Mouse (Mus musculus): ENCODE results near the gene Apoc1. TPM values are rescaled to one million over a fixed set of nuclear protein-coding genes. Genes with fewer than 3 reads are reported as not detected.

Gene Apoc1
- total and polyA plus RNA-seq, 3 experiments, result 4.8 to 15.3 (median 12.3) TPM

GRCm38 (mm10) chr7:19726541-19726940 lies 34.1 kb upstream of the Apoc1 start:
- Histone ChIP-seq H3K4me1 (ENCODE audit: insufficient read depth, low read depth, low read length) (peaks cover 12% of the 10 kb centered on the region), H3K9me3 (replicated peaks) (no peaks in the 10 kb centered on the region), H3K36me3 (replicated peaks) (peaks cover 93% of the 10 kb centered on the region), H3K27me3 (ENCODE audit: insufficient read depth, low read length) (no peaks in the 10 kb centered on the region), H3K4me3 (ENCODE audit: low read depth, low read length) (no peak overlapping the region)
- TF ChIP-seq TAL1 (conservative IDR thresholded peaks at IDR 0.05; ENCODE audit: low read depth, low read length) (no peak), GATA1 (IDR thresholded peaks at IDR 0.05; ENCODE audit: borderline replicate concordance, low read length) (no peak), POLR2AphosphoS5 (IDR thresholded peaks at IDR 0.05; ENCODE audit: insufficient replicate concordance, low read depth, low read length) (no peak), CTCF (IDR thresholded peaks at IDR 0.05; ENCODE audit: low read depth, low read length) (no peak), GATA2 (IDR thresholded peaks at IDR 0.05; ENCODE audit: borderline replicate concordance, low read depth, low read length) (no peak)
- ATAC-seq (ENCODE audit: extremely low read depth, insufficient number of reproducible peaks, low FRiP score, poor library complexity, severe bottlenecking), result no peak
- DNase-seq (ENCODE audit: low spot score), result no peak

- no peak for DNase-seq (ENCODE audit: low spot score)
- Histone ChIP-seq H3K36me3 (replicated peaks) (peaks cover 78% of the 10 kb centered on the region), H3K9me3 (replicated peaks) (no peaks in the 10 kb centered on the region), H3K27me3 (ENCODE audit: insufficient read depth, low read length) (no peaks in the 10 kb centered on the region), H3K4me3 (ENCODE audit: low read depth, low read length) (no peak overlapping the region), H3K4me1 (ENCODE audit: insufficient read depth, low read depth, low read length) (peaks cover 15% of the 10 kb centered on the region)
- no peak for ATAC-seq (ENCODE audit: extremely low read depth, insufficient number of reproducible peaks, low FRiP score, poor library complexity, severe bottlenecking)
- TF ChIP-seq GATA2 (IDR thresholded peaks at IDR 0.05; ENCODE audit: borderline replicate concordance, low read depth, low read length) (no peak), POLR2AphosphoS5 (IDR thresholded peaks at IDR 0.05; ENCODE audit: insufficient replicate concordance, low read depth, low read length) (no peak), CTCF (IDR thresholded peaks at IDR 0.05; ENCODE audit: low read depth, low read length) (no peak), TAL1 (conservative IDR thresholded peaks at IDR 0.05; ENCODE audit: low read depth, low read length) (no peak), GATA1 (IDR thresholded peaks at IDR 0.05; ENCODE audit: borderline replicate concordance, low read length) (no peak)
These were observed 31.7 kb upstream of the Apoc1 start for GRCm38 (mm10) chr7:19724167-19724566.

DNA sequence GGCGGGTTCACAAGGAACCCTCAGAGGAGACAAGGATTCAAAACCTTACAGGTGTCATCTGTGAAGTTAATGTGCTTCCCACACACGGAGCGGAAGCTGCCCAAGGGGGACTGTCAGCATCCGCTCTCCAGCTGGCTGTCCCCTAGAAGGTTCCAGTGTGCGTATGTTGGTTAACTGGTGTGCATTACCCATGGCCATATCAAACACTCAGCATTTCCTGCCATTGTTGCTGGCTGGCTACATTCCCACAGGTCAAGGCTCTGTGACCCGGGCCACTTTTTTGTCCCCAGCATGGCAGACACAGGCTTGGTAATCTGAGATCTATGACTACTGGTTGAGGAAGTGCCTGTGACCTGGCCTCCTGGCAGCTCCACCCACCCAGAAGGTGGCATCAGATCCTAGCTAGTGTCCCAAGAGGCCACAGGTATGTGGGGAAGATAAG lies 30.3 kb upstream of the Apoc1 start:
- ATAC-seq (ENCODE audit: extremely low read depth, insufficient number of reproducible peaks, low FRiP score, poor library complexity, severe bottlenecking), result no peak
- H3K4me3 ChIP-seq (ENCODE audit: low read depth, low read length), result no peak overlapping the region
- no peak for DNase-seq (ENCODE audit: low spot score)
- no peaks in the 10 kb centered on the region for H3K27me3 ChIP-seq (ENCODE audit: insufficient read depth, low read length)
- H3K4me1 ChIP-seq (ENCODE audit: insufficient read depth, low read depth, low read length), result peaks cover 17% of the 10 kb centered on the region
- peaks cover 76% of the 10 kb centered on the region for H3K36me3 ChIP-seq (replicated peaks)
- TF ChIP-seq GATA1 (IDR thresholded peaks at IDR 0.05; ENCODE audit: borderline replicate concordance, low read length), result no peak
- no peak for TF ChIP-seq GATA2 (IDR thresholded peaks at IDR 0.05; ENCODE audit: borderline replicate concordance, low read depth, low read length)
- TF ChIP-seq POLR2AphosphoS5 (IDR thresholded peaks at IDR 0.05; ENCODE audit: insufficient replicate concordance, low read depth, low read length), result no peak
- TF ChIP-seq TAL1 (conservative IDR thresholded peaks at IDR 0.05; ENCODE audit: low read depth, low read length), result no peak
- no peak for TF ChIP-seq CTCF (IDR thresholded peaks at IDR 0.05; ENCODE audit: low read depth, low read length)
- no peaks in the 10 kb centered on the region for H3K9me3 ChIP-seq (replicated peaks)

DNA sequence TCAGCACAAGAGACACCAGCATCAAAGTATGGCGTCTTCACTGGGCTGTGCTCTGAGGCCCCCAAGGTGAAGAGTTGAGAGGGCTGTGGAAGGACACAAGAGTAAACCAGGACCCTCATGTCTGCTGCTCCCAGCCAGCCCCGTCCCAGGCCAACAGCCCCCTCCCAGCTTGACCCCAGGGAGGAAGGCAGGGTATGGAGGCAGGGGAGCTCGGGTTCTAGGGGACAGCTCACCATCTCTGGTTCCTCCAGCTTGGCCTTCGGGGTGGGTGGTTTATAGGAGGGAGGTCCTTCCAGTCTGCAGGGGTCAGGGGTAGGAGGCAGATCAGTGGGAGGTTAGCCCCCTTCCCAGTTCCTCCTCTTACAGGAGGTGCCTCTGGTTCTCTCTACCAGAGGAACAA lies 26.7 kb upstream of the Apoc1 start:
- H3K4me1 ChIP-seq (ENCODE audit: insufficient read depth, low read depth, low read length), result peaks cover 34% of the 10 kb centered on the region
- ATAC-seq (ENCODE audit: extremely low read depth, insufficient number of reproducible peaks, low FRiP score, poor library complexity, severe bottlenecking) (no peak), DNase-seq (ENCODE audit: low spot score) (no peak)
- H3K36me3 ChIP-seq (replicated peaks), result peaks cover 49% of the 10 kb centered on the region
- no peaks in the 10 kb centered on the region for H3K27me3 ChIP-seq (ENCODE audit: insufficient read depth, low read length)
- no peak overlapping the region for H3K4me3 ChIP-seq (ENCODE audit: low read depth, low read length)
- TF ChIP-seq POLR2AphosphoS5 (IDR thresholded peaks at IDR 0.05; ENCODE audit: insufficient replicate concordance, low read depth, low read length) (no peak), GATA1 (IDR thresholded peaks at IDR 0.05; ENCODE audit: borderline replicate concordance, low read length) (no peak), GATA2 (IDR thresholded peaks at IDR 0.05; ENCODE audit: borderline replicate concordance, low read depth, low read length) (no peak), CTCF (IDR thresholded peaks at IDR 0.05; ENCODE audit: low read depth, low read length) (no peak), TAL1 (conservative IDR thresholded peaks at IDR 0.05; ENCODE audit: low read depth, low read length) (no peak)
- no peaks in the 10 kb centered on the region for H3K9me3 ChIP-seq (replicated peaks)

DNA sequence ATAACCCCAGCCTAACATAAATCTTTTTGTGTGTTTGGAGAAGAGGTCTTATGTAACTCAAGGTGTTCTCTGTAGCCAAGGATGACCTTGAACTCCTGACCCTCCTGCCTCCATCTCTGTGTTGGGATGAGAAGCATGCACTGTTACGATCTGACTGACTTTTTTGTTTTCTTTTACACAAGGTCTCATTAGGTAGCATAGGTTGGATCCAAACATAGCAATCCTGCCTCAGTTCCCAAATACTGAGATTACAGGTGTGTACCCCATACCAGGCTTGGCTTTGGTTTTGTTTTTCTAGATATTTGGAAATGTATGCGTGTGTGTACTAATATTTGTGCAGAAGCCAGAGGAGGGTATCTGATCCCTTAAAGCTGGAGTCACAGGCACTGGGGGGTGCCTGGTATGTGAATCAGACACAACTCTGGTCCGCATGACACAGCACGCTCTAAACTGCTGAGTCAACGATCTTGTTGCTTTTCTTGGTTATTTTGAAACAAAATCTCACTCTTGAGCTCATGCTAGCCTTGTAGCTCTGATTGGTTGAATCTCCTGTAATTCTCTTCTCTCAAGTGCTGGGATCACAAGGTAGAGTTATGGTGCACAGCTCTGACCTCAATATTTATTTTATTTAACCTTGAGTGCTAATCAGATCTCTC lies 26.0 kb upstream of the Apoc1 start:
- Histone ChIP-seq H3K36me3 (replicated peaks) (peaks cover 49% of the 10 kb centered on the region), H3K27me3 (ENCODE audit: insufficient read depth, low read length) (no peaks in the 10 kb centered on the region), H3K9me3 (replicated peaks) (no peaks in the 10 kb centered on the region), H3K4me1 (ENCODE audit: insufficient read depth, low read depth, low read length) (peaks cover 37% of the 10 kb centered on the region), H3K4me3 (ENCODE audit: low read depth, low read length) (no peak overlapping the region)
- DNase-seq (ENCODE audit: low spot score) (no peak), ATAC-seq (ENCODE audit: extremely low read depth, insufficient number of reproducible peaks, low FRiP score, poor library complexity, severe bottlenecking) (no peak)
- TF ChIP-seq TAL1 (conservative IDR thresholded peaks at IDR 0.05; ENCODE audit: low read depth, low read length) (no peak), CTCF (IDR thresholded peaks at IDR 0.05; ENCODE audit: low read depth, low read length) (no peak), POLR2AphosphoS5 (IDR thresholded peaks at IDR 0.05; ENCODE audit: insufficient replicate concordance, low read depth, low read length) (no peak), GATA1 (IDR thresholded peaks at IDR 0.05; ENCODE audit: borderline replicate concordance, low read length) (no peak), GATA2 (IDR thresholded peaks at IDR 0.05; ENCODE audit: borderline replicate concordance, low read depth, low read length) (no peak)

GRCm38 (mm10) chr7:19717346-19717745 lies 24.9 kb upstream of the Apoc1 start:
- Histone ChIP-seq H3K4me3 (ENCODE audit: low read depth, low read length) (no peak overlapping the region), H3K27me3 (ENCODE audit: insufficient read depth, low read length) (no peaks in the 10 kb centered on the region), H3K9me3 (replicated peaks) (no peaks in the 10 kb centered on the region), H3K36me3 (replicated peaks) (peaks cover 49% of the 10 kb centered on the region), H3K4me1 (ENCODE audit: insufficient read depth, low read depth, low read length) (peaks cover 41% of the 10 kb centered on the region)
- DNase-seq (ENCODE audit: low spot score) (no peak), ATAC-seq (ENCODE audit: extremely low read depth, insufficient number of reproducible peaks, low FRiP score, poor library complexity, severe bottlenecking) (no peak)
- TF ChIP-seq TAL1 (conservative IDR thresholded peaks at IDR 0.05; ENCODE audit: low read depth, low read length) (no peak), GATA1 (IDR thresholded peaks at IDR 0.05; ENCODE audit: borderline replicate concordance, low read length) (no peak), POLR2AphosphoS5 (IDR thresholded peaks at IDR 0.05; ENCODE audit: insufficient replicate concordance, low read depth, low read length) (no peak), CTCF (IDR thresholded peaks at IDR 0.05; ENCODE audit: low read depth, low read length) (no peak), GATA2 (IDR thresholded peaks at IDR 0.05; ENCODE audit: borderline replicate concordance, low read depth, low read length) (no peak)

Data from G1E (cell line).